Comparison of ENCODE assay signal across 13 mouse cellular contexts in genomic region chr19:23968125-23968861, GRCm38 (mm10).
A peak's percentile ranks its signal among the peaks of the same experiment; 100 is the strongest.
DNase-seq lines count a peak whose midpoint lies in the region; ATAC-seq and TF ChIP-seq lines count a peak whose summit lies in the region.
"Had no signal": no experiment of that assay in that cellular context is flagged by ENCODE, and none has a peak within 500 bp of the region (broad histone marks: within the 10 kb centered on the region; RNA-seq: fewer than 3 reads in every experiment).

No protein-coding gene starts in this region.

- no peak for TF ChIP-seq CTCF in kidney, adult 2 months (conservative IDR thresholded peaks at IDR 0.05; ENCODE audit: insufficient read depth, insufficient read length, low read depth, low read length)

- H3K4me2 ChIP-seq in midbrain, embryonic 14.5 days (ENCODE audit: low read length), result no peak overlapping the region
- H3K4me2 ChIP-seq in midbrain, embryonic 13.5 days (replicated peaks), result no peak overlapping the region
- H3K4me2 ChIP-seq in lung, embryonic 16.5 days (ENCODE audit: low read depth, low read length), result no peak overlapping the region

- 0 out of 2 replicates have a peak overlapping the region, but pooled peaks have one; percentile 1 for H3K27ac ChIP-seq in midbrain, embryonic 14.5 days (replicated peaks; ENCODE audit: low read depth, low read length)
- no peak overlapping the region for H3K27ac ChIP-seq in midbrain, embryonic 13.5 days
- peak overlapping the region; percentile 31 for H3K27ac ChIP-seq in lung, embryonic 16.5 days (ENCODE audit: low read length)
- H3K27ac ChIP-seq in kidney, adult 2 months (ENCODE audit: insufficient read depth, low read depth, low read length), result no peak overlapping the region

- no peaks in the 10 kb centered on the region for H3K36me3 ChIP-seq in midbrain, embryonic 14.5 days (ENCODE audit: control insufficient read depth, insufficient read depth, low read length)
- H3K36me3 ChIP-seq in midbrain, embryonic 13.5 days, result no peaks in the 10 kb centered on the region
- H3K36me3 ChIP-seq in lung, embryonic 16.5 days (ENCODE audit: control insufficient read depth, insufficient read depth, low read length), result no peaks in the 10 kb centered on the region
- no peaks in the 10 kb centered on the region for H3K36me3 ChIP-seq in kidney, adult 2 months (ENCODE audit: control insufficient read depth, insufficient read depth, low read length)

- 54% methylated on average over 5 of the region's 5 CpGs for WGBS in midbrain, embryonic 14.5 days
- WGBS in midbrain, embryonic 13.5 days, result 45% methylated on average over 5 of the region's 5 CpGs
- WGBS in lung, embryonic 16.5 days, result 52% methylated on average over 5 of the region's 5 CpGs
- WGBS in kidney, adult 2 months, result 62% methylated on average over 5 of the region's 5 CpGs

- no peak for DNase-seq in midbrain, embryonic 14.5 days
- peak; percentile 43 to 60 for DNase-seq in heart, postnatal 14 days
- DNase-seq in adrenal gland, adult 8-10 months, result no peak
- DNase-seq in kidney, adult 2 months, result no peak
- DNase-seq in retina, embryonic 14.5 days (ENCODE audit: low spot score), result no peak
- DNase-seq: adrenal gland, adult 2 months; kidney, adult 11 months; kidney, postnatal 4 days; liver; right cerebral cortex, postnatal 14 days; thymus, postnatal 14 days had no signal

- no peaks in the 10 kb centered on the region for H3K9me3 ChIP-seq in midbrain, embryonic 14.5 days (ENCODE audit: control insufficient read depth, low read length)
- H3K9me3 ChIP-seq in midbrain, embryonic 13.5 days, result no peaks in the 10 kb centered on the region
- H3K9me3 ChIP-seq in lung, embryonic 16.5 days (ENCODE audit: control insufficient read depth, low read length), result no peaks in the 10 kb centered on the region

- no peak overlapping the region for H3K4me3 ChIP-seq in midbrain, embryonic 14.5 days (replicated peaks; ENCODE audit: low read depth, low read length)
- H3K4me3 ChIP-seq in midbrain, embryonic 13.5 days (replicated peaks), result no peak overlapping the region
- H3K4me3 ChIP-seq in lung, embryonic 16.5 days (ENCODE audit: low read length), result no peak overlapping the region
- no peak overlapping the region for H3K4me3 ChIP-seq in kidney, adult 2 months (ENCODE audit: insufficient read depth, low read depth, low read length)

- intact Hi-C loops in heart, postnatal 14 days (cut with DNase I), result loop anchor here (5.0 to 10.0 kb wide), 4 partner anchors 129 to 307 kb away; partner anchors contain the start of genes Apba1 and Ptar1

- H3K27me3 ChIP-seq in midbrain, embryonic 14.5 days (ENCODE audit: control insufficient read depth, insufficient read depth, low read length), result no peaks in the 10 kb centered on the region
- 0 out of 2 replicates have a peak, but pooled peaks cover 3% of the 10 kb centered on the region for H3K27me3 ChIP-seq in midbrain, embryonic 13.5 days
- no peaks in the 10 kb centered on the region for H3K27me3 ChIP-seq in lung, embryonic 16.5 days (ENCODE audit: control insufficient read depth, insufficient read depth, low read depth, low read length)
- H3K27me3 ChIP-seq in kidney, adult 2 months (replicated peaks; ENCODE audit: control insufficient read depth, insufficient read depth, low read length), result no peaks in the 10 kb centered on the region

- TF ChIP-seq POLR2A in kidney, adult 2 months (IDR thresholded peaks at IDR 0.05; ENCODE audit: low read depth, low read length), result no peak

- no peak overlapping the region for H3K9ac ChIP-seq in midbrain, embryonic 14.5 days (replicated peaks; ENCODE audit: low read length)
- H3K9ac ChIP-seq in midbrain, embryonic 13.5 days (replicated peaks), result no peak overlapping the region
- H3K9ac ChIP-seq in lung, embryonic 16.5 days (ENCODE audit: low read length), result no peak overlapping the region

- ATAC-seq in midbrain, embryonic 14.5 days (ENCODE audit: low FRiP score, low TSS enrichment), result no peak
- no peak for ATAC-seq in midbrain, embryonic 13.5 days
- ATAC-seq in lung, embryonic 16.5 days (ENCODE audit: low read depth), result peak; percentile 69

- H3K4me1 ChIP-seq in midbrain, embryonic 14.5 days (ENCODE audit: control insufficient read depth, insufficient read depth, low read length), result no peaks in the 10 kb centered on the region
- peaks cover 13% of the 10 kb centered on the region for H3K4me1 ChIP-seq in midbrain, embryonic 13.5 days (replicated peaks)
- H3K4me1 ChIP-seq in lung, embryonic 16.5 days (replicated peaks; ENCODE audit: control insufficient read depth, insufficient read depth, low read length), result peaks cover 26% of the 10 kb centered on the region
- H3K4me1 ChIP-seq in kidney, adult 2 months (ENCODE audit: control insufficient read depth, insufficient read depth, low read length), result no peaks in the 10 kb centered on the region; the same call in 1 of the 2 replicates

Comparison
In these comparisons a context has a peak if more than half of its experiments do, and no peak if none do; other contexts are left out.
1. H3K27ac ChIP-seq: peak in midbrain, embryonic 14.5 days (single experiment) and lung, embryonic 16.5 days (single experiment); none in midbrain, embryonic 13.5 days (single experiment) and kidney, adult 2 months (single experiment).
2. DNase-seq: peak in heart, postnatal 14 days (2 of 2); none in midbrain, embryonic 14.5 days (single experiment), adrenal gland, adult 8-10 months (single experiment), kidney, adult 2 months (single experiment) and retina, embryonic 14.5 days (single experiment).